9 mouse cellular contexts compared by ENCODE assay signal in genomic region chr11:70334477-70334876, GRCm38 (mm10). TPM values are rescaled to one million over a fixed set of nuclear protein-coding genes. Genes with fewer than 3 reads are reported as not detected.
DNase-seq lines count a peak whose midpoint lies in the region; ATAC-seq lines count a peak whose summit lies in the region.
"Had no signal": no experiment of that assay in that cellular context is flagged by ENCODE, and none has a peak within 500 bp of the region (broad histone marks: within the 10 kb centered on the region; RNA-seq: fewer than 3 reads in every experiment).

No protein-coding gene starts in this region.

- ATAC-seq in forebrain, embryonic 13.5 days: no peak
- ATAC-seq in embryonic facial prominence, embryonic 12.5 days (ENCODE audit: insufficient number of reproducible peaks, insufficient read depth, low FRiP score, low TSS enrichment): 0 out of 2 replicates have a peak, but pooled peaks have one; percentile 69

- H3K27me3 ChIP-seq in forebrain, embryonic 10.5 days (ENCODE audit: poor library complexity, severe bottlenecking): no peaks in the 10 kb centered on the region
- H3K27me3 ChIP-seq in forebrain, embryonic 13.5 days: no peaks in the 10 kb centered on the region
- H3K27me3 ChIP-seq in embryonic facial prominence, embryonic 12.5 days: no peaks in the 10 kb centered on the region
- H3K27me3 ChIP-seq: lung, embryonic 15.5 days had no signal

- H3K9ac ChIP-seq in forebrain, embryonic 13.5 days: no peak overlapping the region
- no peak overlapping the region for H3K9ac ChIP-seq in embryonic facial prominence, embryonic 12.5 days
- H3K9ac ChIP-seq: lung, embryonic 15.5 days had no signal

- no peak overlapping the region for H3K4me2 ChIP-seq in forebrain, embryonic 13.5 days
- H3K4me2 ChIP-seq in embryonic facial prominence, embryonic 12.5 days (replicated peaks): no peak overlapping the region
- H3K4me2 ChIP-seq: lung, embryonic 15.5 days had no signal

- H3K9me3 ChIP-seq in forebrain, embryonic 10.5 days: no peaks in the 10 kb centered on the region
- H3K9me3 ChIP-seq in forebrain, embryonic 13.5 days (replicated peaks): no peaks in the 10 kb centered on the region
- H3K9me3 ChIP-seq in embryonic facial prominence, embryonic 12.5 days: no peaks in the 10 kb centered on the region
- H3K9me3 ChIP-seq: lung, embryonic 15.5 days had no signal

- H3K36me3 ChIP-seq in forebrain, embryonic 10.5 days (replicated peaks): no peaks in the 10 kb centered on the region
- H3K36me3 ChIP-seq in forebrain, embryonic 13.5 days (ENCODE audit: poor library complexity, severe bottlenecking): no peaks in the 10 kb centered on the region
- no peaks in the 10 kb centered on the region for H3K36me3 ChIP-seq in embryonic facial prominence, embryonic 12.5 days
- H3K36me3 ChIP-seq: lung, embryonic 15.5 days had no signal

- H3K4me3 ChIP-seq in forebrain, embryonic 10.5 days: no peak overlapping the region
- H3K4me3 ChIP-seq in forebrain, embryonic 13.5 days: no peak overlapping the region
- H3K4me3 ChIP-seq in embryonic facial prominence, embryonic 12.5 days: no peak overlapping the region
- H3K4me3 ChIP-seq: lung, embryonic 15.5 days had no signal

- H3K27ac ChIP-seq in forebrain, embryonic 10.5 days: no peak overlapping the region
- no peak overlapping the region for H3K27ac ChIP-seq in forebrain, embryonic 13.5 days
- H3K27ac ChIP-seq in embryonic facial prominence, embryonic 12.5 days: no peak overlapping the region
- H3K27ac ChIP-seq: lung, embryonic 15.5 days had no signal

- peak; percentile 34 for DNase-seq in forebrain, embryonic 10.5 days (ENCODE audit: extremely low spot score, low spot score)
- peak; percentile 86 for DNase-seq in 3T3-L1 (ENCODE audit: low read depth, low spot score)
- DNase-seq in adrenal gland, adult 8-10 months: peak; percentile 28
- DNase-seq in layer of hippocampus, adult 11-12 months (ENCODE audit: low spot score): peak; percentile 47
- DNase-seq in lung, postnatal 14 days: peak; percentile 78
- DNase-seq in spleen, postnatal 10 days (ENCODE audit: low spot score in 2 of 2): peak; percentile 39 to 81

- no peaks in the 10 kb centered on the region for H3K4me1 ChIP-seq in forebrain, embryonic 10.5 days
- H3K4me1 ChIP-seq in forebrain, embryonic 13.5 days: no peaks in the 10 kb centered on the region
- no peaks in the 10 kb centered on the region for H3K4me1 ChIP-seq in embryonic facial prominence, embryonic 12.5 days
- H3K4me1 ChIP-seq: lung, embryonic 15.5 days had no signal

- 33% methylated on average over 4 of the region's 4 CpGs for WGBS in forebrain, embryonic 10.5 days
- 36% methylated on average over 4 of the region's 4 CpGs for WGBS in forebrain, embryonic 13.5 days
- WGBS in embryonic facial prominence, embryonic 12.5 days: 32% methylated on average over 4 of the region's 4 CpGs

RNA-seq across cellular contexts. Expression of gene Alox12e, which starts 12.0 kb away (rescaled TPM):
- polyA plus RNA-seq in forebrain, embryonic 10.5 days (2016; fragmentation: Nextera tagmentation; extraction: Ambion mirVana): not detected in 2 replicates
- not detected in 2 replicates for polyA plus RNA-seq in forebrain, embryonic 13.5 days (2015; fragmentation: Nextera tagmentation; extraction: Ambion mirVana)
- not detected for total RNA-seq in adrenal gland, adult 8-10 months (2022)
- polyA plus RNA-seq in embryonic facial prominence, embryonic 12.5 days (2016; fragmentation: Nextera tagmentation; extraction: Ambion mirVana): not detected in 2 replicates

RNA-seq across cellular contexts. Expression of gene Alox15, which starts 17.4 kb away (rescaled TPM):
- polyA plus RNA-seq in forebrain, embryonic 10.5 days (2016; fragmentation: Nextera tagmentation; extraction: Ambion mirVana): 0.10 and 0.29 TPM in 2 replicates
- 0.15 TPM in 1 of 2 replicates, not detected in the other for polyA plus RNA-seq in forebrain, embryonic 13.5 days (2015; fragmentation: Nextera tagmentation; extraction: Ambion mirVana)
- 1 to 10 TPM in 3 of 4 experiments, under 1 TPM in 1; 0.91 to 4.7 (median 3.3) TPM for total RNA-seq in adrenal gland, adult 8-10 months (2022)
- polyA plus RNA-seq in embryonic facial prominence, embryonic 12.5 days (2016; fragmentation: Nextera tagmentation; extraction: Ambion mirVana): 0.29 TPM in 2 replicates

Comparison
In these comparisons a context has a peak if more than half of its experiments do, and no peak if none do; other contexts are left out.
1. DNase-seq: peak in every context shown above with its lines; median percentile 86 in 3T3-L1; 78 in lung, postnatal 14 days; 60 in spleen, postnatal 10 days; 47 in layer of hippocampus, adult 11-12 months; 34 in forebrain, embryonic 10.5 days; 28 in adrenal gland, adult 8-10 months.